Mouse (Mus musculus) liver, postnatal 0 days (tissue): ENCODE measurements around the gene Syne4. TPM values are rescaled to one million over a fixed set of nuclear protein-coding genes. Genes with fewer than 3 reads are reported as not detected.

ENCODE experiments used
- ATAC-seq: fragments of 200-750 bp; cut with Nextera tagmentation; 2 replicates; pipeline ENCODE4 v1.8.0; 2017; ENCODE audit warnings: mild to moderate bottlenecking, moderate library complexity
- DNase-seq: peaks from one replicate; pipeline ENCODE4 v3.0.0-alpha.2; 2016
- H3K27ac ChIP-seq: fragments of 300-500 bp; sonication (generic); 2 replicates; pipeline ENCODE4 v1.5.1; 2014; ENCODE audit warnings: antibody characterized with exemption, moderate library complexity, mild to moderate bottlenecking, low read depth
- H3K27me3 ChIP-seq: fragments of 300-500 bp; sonication (generic); 2 replicates; pipeline ENCODE4 v1.6.1; 2014; ENCODE audit warnings: low read length, control low read depth, mixed read lengths; ENCODE audit not compliant: insufficient read depth
- H3K36me3 ChIP-seq: fragments of 300-500 bp; sonication (generic); replicated peaks from 2 replicates; pipeline ENCODE4 v1.6.1; 2014; ENCODE audit warnings: mild to moderate bottlenecking, control low read depth, low read length, moderate library complexity, mixed read lengths; ENCODE audit not compliant: insufficient read depth
- H3K4me1 ChIP-seq: fragments of 300-500 bp; sonication (generic); 2 replicates; pipeline ENCODE4 v1.6.1; 2014; ENCODE audit warnings: antibody characterized with exemption, mild to moderate bottlenecking, control low read depth; ENCODE audit not compliant: insufficient read depth
- H3K4me2 ChIP-seq: fragments of 300-500 bp; sonication (generic); 2 replicates; pipeline ENCODE4 v1.6.1; 2014; ENCODE audit warnings: low read depth, mild to moderate bottlenecking, low read length, moderate library complexity, mixed read lengths
- H3K4me3 ChIP-seq: fragments of 300-500 bp; sonication (generic); 2 replicates; pipeline ENCODE4 v1.5.1; 2014; ENCODE audit warnings: low read depth, low read length
- H3K9ac ChIP-seq: fragments of 300-500 bp; sonication (generic); replicated peaks from 2 replicates; pipeline ENCODE4 v1.6.1; 2014; ENCODE audit warnings: mild to moderate bottlenecking, moderate library complexity
- H3K9me3 ChIP-seq: fragments of 300-500 bp; sonication (generic); 2 replicates; pipeline ENCODE4 v1.6.1; 2016; ENCODE audit warnings: mild to moderate bottlenecking, control low read depth, low read length, mixed read lengths
- CTCF ChIP-seq: sonication (generic); IDR thresholded peaks from 2 replicates; pipeline ENCODE4 v1.5.1; 2016; ENCODE audit warnings: antibody characterized with exemption, low read depth
- EP300 ChIP-seq: IDR thresholded peaks from 2 replicates; pipeline ENCODE4 v1.6.1; 2016; ENCODE audit warnings: antibody characterized with exemption, low read depth, mild to moderate bottlenecking
- WGBS: fragments of 180-500 bp; shearing (Covaris S2); extraction: QIAGEN DNeasy Blood & Tissue Kit; methylation state at CpG from one replicate; pipeline ENCODE4 v1.1.7; 2014; ENCODE audit not compliant: insufficient replicate concordance; 5-methylcytosine and 5-hydroxymethylcytosine counted together
- polyA plus RNA-seq: library from polyadenylated mRNA; unstranded; fragments of >200 nt; fragmentation: Nextera tagmentation; extraction: Ambion mirVana; gene quantifications from 2 replicates; pipeline ENCODE4 v1.2.1, GENCODE M21; 2015

The Syne4 gene
- 11.4 and 12.8 TPM in 2 replicates for polyA plus RNA-seq

DNA sequence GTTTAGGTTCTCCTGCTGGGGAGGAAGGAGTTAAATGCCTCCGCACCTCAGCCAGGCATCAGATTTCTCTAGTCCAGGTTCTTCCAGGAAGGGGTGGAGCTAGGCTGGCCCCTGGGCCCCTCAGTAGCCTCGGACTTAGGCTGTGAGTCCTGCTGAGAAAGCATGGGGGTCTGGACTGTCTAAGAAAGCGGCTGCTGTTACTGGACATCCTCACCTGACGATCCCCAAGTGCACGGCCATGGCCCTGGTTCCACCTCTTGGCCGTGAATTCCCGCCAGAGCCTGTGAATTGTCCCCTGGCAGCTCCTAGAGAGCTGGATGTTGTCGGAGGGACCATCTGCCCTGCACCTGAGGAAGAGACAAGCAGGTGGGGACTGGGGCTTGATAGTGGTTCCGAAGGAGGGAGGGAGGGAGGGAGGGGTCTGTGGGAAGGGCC, at the start of gene Syne4:
TSS of gene Syne4 (plus strand) at position 87 of the 435 bp plus-strand sequence.
- no peak for DNase-seq
- Histone ChIP-seq H3K9ac (peak within 1 kb of the TSS; percentile 53; the same call in 1 of the 2 replicates), H3K9me3 (no peaks in the 10 kb centered on the region), H3K27ac (peak within 1 kb of the TSS; percentile 84), H3K4me1 (peaks cover 3% of the 10 kb centered on the region; the same call in 1 of the 2 replicates), H3K36me3 (no peaks in the 10 kb centered on the region), H3K27me3 (no peaks in the 10 kb centered on the region), H3K4me2 (peak within 1 kb of the TSS; percentile 62), H3K4me3 (peak within 1 kb of the TSS; percentile 41)
- no peak for ATAC-seq
- 10% methylated on average over 8 of the region's 9 CpGs for WGBS
- TF ChIP-seq EP300 (no peak), CTCF (no peak)

DNA sequence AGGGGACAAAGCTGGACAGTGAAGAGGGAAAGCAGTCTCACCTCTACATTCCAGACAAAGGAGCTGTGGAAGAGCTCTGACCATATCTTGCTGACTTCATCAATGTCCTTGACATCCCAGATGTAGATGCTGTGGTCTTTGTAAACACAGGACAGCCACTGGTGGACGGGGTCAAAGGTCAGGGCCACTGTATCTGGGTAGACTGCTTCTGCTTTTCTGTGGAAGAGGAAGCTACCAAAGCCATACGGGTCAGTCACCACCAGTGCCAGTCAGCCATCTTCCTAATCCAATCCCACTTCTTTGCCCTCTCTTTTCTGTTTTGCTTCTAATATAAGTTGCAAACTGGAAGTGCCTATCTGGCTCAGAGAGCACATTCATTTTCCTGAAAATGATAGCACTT, 49.6 kb upstream of the Syne4 start:
- 38% methylated on average over 2 of the region's 2 CpGs for WGBS
- Histone ChIP-seq H3K9ac (no peak overlapping the region), H3K9me3 (no peaks in the 10 kb centered on the region), H3K27ac (no peak overlapping the region), H3K36me3 (peaks cover 18% of the 10 kb centered on the region), H3K4me3 (no peak overlapping the region), H3K27me3 (no peaks in the 10 kb centered on the region), H3K4me1 (no peaks in the 10 kb centered on the region), H3K4me2 (no peak overlapping the region)
- TF ChIP-seq CTCF: no peak
- TF ChIP-seq EP300: no peak
- DNase-seq (peak; percentile 24), ATAC-seq (peak; percentile 23; the same call in 1 of the 2 replicates)

DNA sequence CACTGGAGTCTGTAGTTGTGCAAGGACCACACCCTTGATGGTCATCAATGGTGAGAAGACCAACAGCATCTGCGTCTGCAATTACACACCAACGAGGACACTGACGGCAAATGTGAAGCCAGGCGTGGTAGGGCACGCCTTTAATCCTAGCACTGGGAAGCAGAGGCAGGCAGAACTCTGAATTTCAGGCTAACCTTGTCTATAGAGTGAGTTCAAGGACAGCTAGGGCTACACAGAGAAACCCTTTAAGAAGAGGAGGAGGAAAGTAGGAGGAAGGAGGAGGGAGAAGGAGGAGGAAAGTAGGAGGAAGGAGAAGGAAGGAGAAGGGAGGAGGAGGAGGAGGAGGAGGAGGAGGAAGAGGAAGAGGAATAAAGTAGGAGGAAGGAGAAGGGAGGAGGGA, 49.1 kb upstream of the Syne4 start:
- Histone ChIP-seq H3K36me3 (peaks cover 18% of the 10 kb centered on the region), H3K27me3 (no peaks in the 10 kb centered on the region), H3K9me3 (no peaks in the 10 kb centered on the region), H3K27ac (no peak overlapping the region), H3K4me2 (no peak overlapping the region), H3K9ac (no peak overlapping the region), H3K4me1 (no peaks in the 10 kb centered on the region), H3K4me3 (no peak overlapping the region)
- DNase-seq (no peak), ATAC-seq (no peak)
- 85% methylated on average over 5 of the region's 5 CpGs for WGBS
- TF ChIP-seq EP300 (no peak), CTCF (no peak)

DNA sequence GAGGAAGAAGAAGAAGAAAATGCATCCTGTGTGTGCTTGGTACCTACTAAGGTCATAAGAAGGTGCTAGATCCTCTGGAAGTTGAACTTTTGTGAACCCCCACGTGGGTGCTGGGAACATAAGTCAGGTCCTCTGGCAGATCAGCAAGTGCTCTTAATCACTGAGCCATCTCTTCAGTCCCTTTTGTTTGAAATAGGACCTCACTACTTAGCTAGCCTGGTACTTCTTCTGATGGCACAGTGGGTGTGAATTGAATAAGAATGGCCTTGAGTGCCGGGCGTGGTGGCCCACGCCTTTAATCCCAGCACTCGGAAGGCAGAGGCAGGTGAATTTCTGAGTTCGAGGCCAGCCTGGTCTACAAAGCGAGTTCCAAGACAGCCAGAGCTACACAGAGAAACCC, 48.7 kb upstream of the Syne4 start:
- 86% methylated on average over 7 of the region's 7 CpGs for WGBS
- TF ChIP-seq CTCF: no peak
- TF ChIP-seq EP300: no peak
- Histone ChIP-seq H3K9me3 (no peaks in the 10 kb centered on the region), H3K4me1 (no peaks in the 10 kb centered on the region), H3K9ac (no peak overlapping the region), H3K36me3 (peaks cover 19% of the 10 kb centered on the region), H3K27me3 (no peaks in the 10 kb centered on the region), H3K27ac (no peak overlapping the region), H3K4me3 (no peak overlapping the region), H3K4me2 (no peak overlapping the region)
- DNase-seq (no peak), ATAC-seq (no peak)

DNA sequence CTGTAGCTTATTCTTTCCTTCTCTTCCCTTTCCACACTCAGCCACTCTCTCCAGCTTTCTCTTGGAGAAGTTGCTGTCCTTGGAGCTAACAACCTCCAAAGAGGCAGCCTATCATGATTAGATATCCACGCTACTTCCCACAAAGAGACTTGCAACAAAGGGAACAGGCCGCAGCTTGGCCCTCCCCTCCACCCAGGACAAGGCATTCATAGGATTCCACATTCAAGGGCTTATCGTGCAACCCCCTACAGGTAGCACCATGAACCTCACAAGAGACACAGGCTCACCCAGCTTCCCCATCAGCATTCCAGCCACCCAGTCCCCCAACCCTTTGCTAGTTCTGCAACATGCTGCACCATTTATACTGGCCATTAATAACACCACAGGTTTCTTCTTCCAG, 47.8 kb upstream of the Syne4 start:
- H3K4me1 ChIP-seq: no peaks in the 10 kb centered on the region
- no peak overlapping the region for H3K9ac ChIP-seq
- TF ChIP-seq EP300 (no peak), CTCF (no peak)
- DNase-seq: no peak
- peaks cover 17% of the 10 kb centered on the region for H3K36me3 ChIP-seq
- H3K4me2 ChIP-seq: no peak overlapping the region
- H3K4me3 ChIP-seq: no peak overlapping the region
- H3K9me3 ChIP-seq: no peaks in the 10 kb centered on the region
- H3K27ac ChIP-seq: no peak overlapping the region
- H3K27me3 ChIP-seq: no peaks in the 10 kb centered on the region
- WGBS: 85% methylated on average over 3 of the region's 3 CpGs
- ATAC-seq: no peak

DNA sequence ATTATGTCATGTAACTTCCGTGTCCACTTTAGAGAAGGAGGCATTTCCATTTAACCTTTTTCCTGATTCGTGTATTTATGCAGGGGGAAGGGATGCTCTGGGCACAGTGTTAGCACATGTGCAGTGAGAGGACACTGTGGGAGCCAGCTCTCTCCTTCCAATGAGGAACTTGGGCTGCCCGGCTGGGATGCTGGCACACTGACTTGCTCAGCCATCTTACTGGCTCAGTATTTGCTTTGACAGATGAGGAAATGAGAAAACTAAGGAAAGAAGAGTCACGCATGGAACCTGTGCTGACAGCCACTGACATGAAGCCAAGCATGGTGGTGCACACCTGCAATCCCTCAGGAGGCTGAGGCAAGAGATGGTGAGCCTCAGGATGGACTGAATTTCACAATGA, 45.0 kb upstream of the Syne4 start:
- H3K4me3 ChIP-seq: no peak overlapping the region
- ATAC-seq: no peak
- no peak overlapping the region for H3K4me2 ChIP-seq
- H3K9ac ChIP-seq: no peak overlapping the region
- peaks cover 12% of the 10 kb centered on the region; the same call in 1 of the 2 replicates for H3K36me3 ChIP-seq
- no peak overlapping the region for H3K27ac ChIP-seq
- WGBS: 78% methylated on average over 4 of the region's 4 CpGs
- H3K9me3 ChIP-seq: no peaks in the 10 kb centered on the region
- no peaks in the 10 kb centered on the region for H3K4me1 ChIP-seq
- no peaks in the 10 kb centered on the region for H3K27me3 ChIP-seq
- no peak for DNase-seq
- TF ChIP-seq EP300: no peak
- no peak for TF ChIP-seq CTCF

DNA sequence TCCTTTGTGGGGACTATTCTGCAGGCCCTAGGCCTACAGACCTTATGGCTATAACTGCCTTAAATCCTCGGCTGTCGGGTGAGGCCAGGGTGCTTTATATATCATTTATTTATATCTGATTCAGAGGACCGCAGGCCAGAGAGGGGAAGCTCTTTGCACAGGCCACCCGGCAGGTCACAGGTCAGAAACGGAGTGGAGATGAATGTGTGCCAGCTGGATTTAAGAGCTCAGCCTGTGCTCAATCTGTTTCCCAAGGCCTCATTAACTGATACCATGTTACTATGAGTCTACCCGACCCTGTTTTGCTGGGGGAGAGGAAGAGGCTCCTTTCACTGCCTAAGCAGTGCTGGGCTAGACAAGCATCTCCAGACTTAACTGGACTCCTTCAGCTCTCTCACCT, 40.2 kb upstream of the Syne4 start:
- Histone ChIP-seq H3K4me1 (peaks cover 3% of the 10 kb centered on the region), H3K9me3 (no peaks in the 10 kb centered on the region), H3K4me2 (no peak overlapping the region), H3K27ac (no peak overlapping the region), H3K9ac (no peak overlapping the region), H3K4me3 (no peak overlapping the region), H3K36me3 (peaks cover 7% of the 10 kb centered on the region), H3K27me3 (no peaks in the 10 kb centered on the region)
- no peak for TF ChIP-seq CTCF
- no peak for TF ChIP-seq EP300
- DNase-seq: no peak
- 71% methylated on average over 6 of the region's 6 CpGs for WGBS
- no peak for ATAC-seq
